Mouse (Mus musculus) ES-E14 (cell line): ENCODE measurements around the gene Gm6370. TPM values are rescaled to one million over a fixed set of nuclear protein-coding genes. Genes with fewer than 3 reads are reported as not detected.
"Not testable (repeated sequence)": the region's sequence is repeated elsewhere in the genome, so short reads cannot be mapped to it uniquely, and the experiment has no call there.

Experiments
- DNase-seq: peaks from one replicate; pipeline ENCODE4 v3.0.0-alpha.2; 2013; ENCODE audit warnings: low read depth, low spot score
- H3K27ac ChIP-seq: 2 replicates; pipeline ENCODE4 v1.5.1; 2012; ENCODE audit warnings: low read depth, mild to moderate bottlenecking, low read length, moderate library complexity, mixed read lengths; ENCODE audit not compliant: poor library complexity, insufficient read depth, severe bottlenecking
- H3K36me3 ChIP-seq: 2 replicates; pipeline ENCODE4 v1.6.1; 2012; ENCODE audit warnings: mild to moderate bottlenecking, low read length, moderate library complexity, mixed read lengths; ENCODE audit not compliant: control insufficient read depth, poor library complexity, insufficient read depth, severe bottlenecking
- H3K4me1 ChIP-seq, 2 experiments: fragments of 150-350 bp in 1 of 2; sonication (generic) in 1 of 2; 2 replicates each; pipeline ENCODE4 v1.6.1; 2012; ENCODE audit warnings: low read length in 2 of 2, mild to moderate bottlenecking in 1 of 2, mixed read lengths in 1 of 2; ENCODE audit not compliant: control insufficient read depth in 2 of 2, insufficient read depth in 2 of 2, poor library complexity in 1 of 2
- H3K4me3 ChIP-seq, 2 experiments: fragments of 150-350 bp in 1 of 2; sonication (generic) in 1 of 2; 2 replicates each; pipeline ENCODE4 v1.5.1; 2012; ENCODE audit warnings: low read length in 2 of 2, low read depth in 1 of 2, mild to moderate bottlenecking in 1 of 2, mixed read lengths in 1 of 2; ENCODE audit not compliant: insufficient read depth in 1 of 2, poor library complexity in 1 of 2, severe bottlenecking in 1 of 2
- H3K9ac ChIP-seq: 2 replicates; pipeline ENCODE4 v1.6.1; 2012; ENCODE audit warnings: low read depth, mild to moderate bottlenecking, low read length, mixed read lengths; ENCODE audit not compliant: poor library complexity, insufficient read depth, severe bottlenecking
- H3K9me3 ChIP-seq: fragments of 150-350 bp; sonication (generic); 2 replicates; pipeline ENCODE4 v1.6.1; 2012; ENCODE audit warnings: low read depth, mild to moderate bottlenecking, low read length; ENCODE audit not compliant: control insufficient read depth, insufficient read depth
- CHD2 ChIP-seq: IDR thresholded peaks from 2 replicates; pipeline ENCODE4 v1.6.1; 2014; ENCODE audit warnings: mild to moderate bottlenecking, low read depth, low read length, inconsistent platforms
- HCFC1 ChIP-seq: IDR thresholded peaks from 2 replicates; pipeline ENCODE4 v1.6.1; 2012; ENCODE audit warnings: low read length, inconsistent platforms, borderline replicate concordance; ENCODE audit not compliant: insufficient read depth
- MAFK ChIP-seq: IDR thresholded peaks from 2 replicates; pipeline ENCODE4 v1.6.1; 2014; ENCODE audit warnings: mild to moderate bottlenecking, low read depth, low read length, inconsistent platforms; ENCODE audit not compliant: insufficient read depth
- ZC3H11A ChIP-seq: IDR thresholded peaks from 2 replicates; pipeline ENCODE4 v1.6.1; 2012; ENCODE audit warnings: low read depth, mild to moderate bottlenecking, inconsistent platforms, low read length, borderline replicate concordance
- ZNF384 ChIP-seq: IDR thresholded peaks from 2 replicates; pipeline ENCODE4 v1.6.1; 2012; ENCODE audit warnings: low read depth, low read length, inconsistent platforms
- in situ Hi-C, 2 experiments: fragments of 600-800 bp; cut with MboI; formaldehyde crosslinking; loops; one replicate each; pipeline ENCODE4 v1.15.1; 2025; ENCODE audit warnings: low sequenced_read_pairs in 2 of 2, inconsistent platforms in 1 of 2; ENCODE audit not compliant: unreplicated experiment in 2 of 2
- total RNA-seq: library from RNA; depleted of rRNA; stranded (reverse); fragments of 300-350 nt; gene quantifications from 2 replicates; pipeline ENCODE4 v1.2.3, GENCODE M21; 2012; rRNA removed

The Gm6370 gene
- total RNA-seq = not detected in 2 replicates

DNA sequence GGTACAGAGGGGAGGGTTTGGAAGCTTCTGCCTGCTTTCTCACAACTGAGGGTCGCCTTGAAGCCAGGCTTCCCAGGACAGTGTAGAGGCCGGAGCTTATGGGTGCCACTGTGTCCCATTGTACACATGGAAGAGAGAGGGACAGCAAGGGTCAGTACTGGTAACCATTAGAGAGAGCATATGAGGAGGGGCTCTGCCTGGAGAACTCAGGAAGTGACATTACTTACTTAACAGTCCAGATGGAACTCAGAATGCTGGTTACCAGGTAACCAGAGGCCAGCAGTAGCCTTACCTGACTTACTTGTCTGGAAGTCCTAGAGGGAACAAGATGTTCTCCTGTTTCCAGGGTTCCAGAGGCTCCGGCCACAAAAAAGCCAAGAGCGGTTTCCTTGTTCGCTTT lies at the start of gene Gm6370:
Gene Gm6370, plus strand, starts transcription at position 301 of the 400 bp plus-strand sequence.
- H3K4me3 ChIP-seq, DNase-seq: not testable (repeated sequence)
- in situ Hi-C loops = loop anchor here (25.0 kb wide), 2 partner anchors 104 to 304 kb away; partner anchors contain the start of genes 1700001J03Rik (in 2 of the 2) and Wasf3 (in 1 of the 2)

DNA sequence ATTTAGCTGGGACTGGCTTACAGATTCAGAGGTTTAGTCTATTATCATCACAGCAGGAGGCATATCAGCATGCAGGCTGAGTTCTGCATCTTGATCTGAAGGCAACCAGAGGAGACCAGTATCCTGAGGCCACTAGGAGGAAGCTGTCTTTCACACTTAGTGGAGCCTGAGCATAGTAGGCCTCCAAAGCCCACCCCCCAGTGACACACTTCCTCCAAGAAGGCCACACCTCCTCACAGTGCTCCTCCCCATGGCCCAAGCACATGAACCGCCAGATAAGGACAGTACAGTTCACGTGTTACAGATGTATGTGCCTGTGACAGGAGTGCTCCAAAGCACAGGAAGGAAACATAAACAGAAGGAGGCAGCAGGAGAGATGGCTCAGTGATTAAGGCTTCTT lies 48.4 kb upstream of the Gm6370 start:
- H3K36me3 ChIP-seq = peaks cover 4% of the 10 kb centered on the region
- no peak overlapping the region for H3K9ac ChIP-seq
- in situ Hi-C loops = no loop called here
- H3K27ac ChIP-seq = no peak overlapping the region
- H3K9me3 ChIP-seq = no peaks in the 10 kb centered on the region
- no peaks in the 10 kb centered on the region; a peak in 1 of 4 replicates for H3K4me1 ChIP-seq
- no peak overlapping the region for H3K4me3 ChIP-seq
- DNase-seq = no peak
- TF ChIP-seq CHD2 (no peak), ZNF384 (no peak), MAFK (no peak), ZC3H11A (no peak), HCFC1 (no peak)

More for the DNA sequence above, at the start of gene Gm6370:
- not testable (repeated sequence) for H3K36me3 ChIP-seq, H3K27ac ChIP-seq, H3K9me3 ChIP-seq, H3K9ac ChIP-seq, H3K4me1 ChIP-seq

DNA sequence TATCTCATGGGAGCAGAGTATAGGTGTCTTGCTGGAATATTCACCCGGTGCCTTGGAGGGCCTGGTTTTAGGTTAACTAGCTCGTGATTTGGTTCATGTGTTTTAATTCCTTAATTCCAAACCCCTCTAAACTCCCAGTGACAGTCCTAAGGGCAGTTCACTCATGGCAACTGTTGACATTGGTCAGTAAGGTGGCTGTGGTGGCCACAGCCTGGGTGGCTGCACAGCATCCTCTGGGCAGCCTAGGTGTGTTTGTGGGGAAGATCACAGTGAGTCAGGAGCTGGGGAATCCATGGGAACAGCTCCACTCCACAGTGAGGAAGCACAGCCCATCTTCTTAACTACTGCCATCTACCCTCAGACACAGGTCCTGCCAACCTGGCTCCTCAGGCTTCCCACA lies 44.5 kb upstream of the Gm6370 start:
- TF ChIP-seq HCFC1 (no peak), ZC3H11A (no peak), ZNF384 (no peak)

DNA sequence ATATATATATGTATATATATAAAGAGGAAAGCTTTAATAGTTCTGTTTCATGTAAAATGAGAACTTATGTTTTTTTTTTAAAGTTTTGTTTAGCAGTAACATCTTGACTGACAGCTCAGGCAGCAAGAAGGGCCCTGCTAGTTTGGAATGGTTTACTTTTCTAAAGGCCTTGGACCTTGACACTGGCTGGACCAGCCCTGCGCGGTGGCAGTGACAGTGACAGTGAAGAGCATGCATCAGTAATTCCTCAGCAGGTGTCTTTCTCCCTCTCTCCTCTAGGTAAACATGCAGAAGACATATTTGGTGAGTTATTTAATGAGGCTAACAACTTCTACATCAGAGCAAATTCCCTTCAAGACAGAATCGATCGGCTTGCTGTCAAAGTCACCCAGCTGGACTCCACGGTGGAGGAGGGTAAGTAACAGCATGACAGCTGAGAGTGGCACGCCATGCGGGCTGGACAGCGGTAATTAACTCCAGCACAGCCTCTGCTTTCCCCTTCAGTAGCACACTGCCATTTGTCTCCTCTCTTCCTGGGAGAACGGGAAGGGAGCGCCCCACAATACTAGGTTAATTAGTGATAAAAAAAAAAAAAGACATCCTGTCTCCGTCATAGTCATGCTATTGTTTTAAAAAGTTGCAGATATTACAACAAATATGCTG lies 39.4 kb upstream of the Gm6370 start:
- in situ Hi-C loops = no loop called here
- no peak for DNase-seq
- H3K27ac ChIP-seq = no peak overlapping the region
- no peak overlapping the region for H3K4me3 ChIP-seq
- no peak for TF ChIP-seq ZC3H11A
- TF ChIP-seq HCFC1 = no peak
- no peak for TF ChIP-seq ZNF384
- TF ChIP-seq CHD2 = no peak
- TF ChIP-seq MAFK = no peak
- H3K9me3 ChIP-seq = no peaks in the 10 kb centered on the region
- H3K9ac ChIP-seq = no peak overlapping the region
- peaks cover 15% of the 10 kb centered on the region; the same call in 1 of the 2 replicates for H3K36me3 ChIP-seq
- no peaks in the 10 kb centered on the region for H3K4me1 ChIP-seq

More for the DNA sequence above, 44.5 kb upstream of the Gm6370 start:
- in situ Hi-C loops = no loop called here
- no peaks in the 10 kb centered on the region; the same call in 1 of the 2 replicates for H3K36me3 ChIP-seq
- H3K9ac ChIP-seq = no peak overlapping the region
- no peaks in the 10 kb centered on the region for H3K4me1 ChIP-seq
- H3K27ac ChIP-seq = no peak overlapping the region
- H3K9me3 ChIP-seq = no peaks in the 10 kb centered on the region
- no peak for DNase-seq
- H3K4me3 ChIP-seq = no peak overlapping the region

GRCm38 (mm10) chr5:146453556-146453955 lies 37.6 kb upstream of the Gm6370 start:
- H3K4me3 ChIP-seq = no peak overlapping the region
- DNase-seq = no peak
- no peak overlapping the region for H3K9ac ChIP-seq
- peaks cover 16% of the 10 kb centered on the region; the same call in 1 of the 2 replicates for H3K36me3 ChIP-seq
- in situ Hi-C loops = no loop called here
- no peak overlapping the region for H3K27ac ChIP-seq
- H3K4me1 ChIP-seq = no peaks in the 10 kb centered on the region
- no peak for TF ChIP-seq ZC3H11A
- H3K9me3 ChIP-seq = no peaks in the 10 kb centered on the region
